Mouse (Mus musculus) embryonic fibroblast, embryonic 13.5 days (primary cell): Measurements from ENCODE around the gene Klf9. TPM values are rescaled to one million over a fixed set of nuclear protein-coding genes. Genes with fewer than 3 reads are reported as not detected.

Source experiments
- H3K27ac ChIP-seq: 2 replicates; pipeline ENCODE4 v1.5.1; 2012; ENCODE audit warnings: low read length, control low read depth, inconsistent platforms; ENCODE audit not compliant: insufficient read depth
- H3K4me1 ChIP-seq: 2 replicates; pipeline ENCODE4 v1.6.1; 2011; ENCODE audit warnings: low read length; ENCODE audit not compliant: control insufficient read depth, insufficient read depth
- H3K4me3 ChIP-seq: 2 replicates; pipeline ENCODE4 v1.5.1; 2011; ENCODE audit warnings: mild to moderate bottlenecking, control low read depth, low read length; ENCODE audit not compliant: insufficient read depth
- CTCF ChIP-seq: IDR thresholded peaks from 2 replicates; pipeline ENCODE4 v1.5.1; 2011; ENCODE audit warnings: mild to moderate bottlenecking, control low read depth, low read length, moderate library complexity, borderline replicate concordance; ENCODE audit not compliant: insufficient read depth
- POLR2A ChIP-seq: IDR thresholded peaks from 2 replicates; pipeline ENCODE4 v1.6.1; 2011; ENCODE audit warnings: low read depth, mild to moderate bottlenecking, control low read depth, low read length, moderate library complexity
- polyA plus RNA-seq: library from polyadenylated mRNA; stranded (reverse); fragments of >200 nt; gene quantifications from 2 replicates; pipeline ENCODE4 v1.2.4, GENCODE M21; 2011; ENCODE audit warnings: low read depth; ENCODE audit not compliant: missing spikeins, insufficient read length

Klf9 gene
- polyA plus RNA-seq, 1 experiment, result 45.2 TPM

DNA sequence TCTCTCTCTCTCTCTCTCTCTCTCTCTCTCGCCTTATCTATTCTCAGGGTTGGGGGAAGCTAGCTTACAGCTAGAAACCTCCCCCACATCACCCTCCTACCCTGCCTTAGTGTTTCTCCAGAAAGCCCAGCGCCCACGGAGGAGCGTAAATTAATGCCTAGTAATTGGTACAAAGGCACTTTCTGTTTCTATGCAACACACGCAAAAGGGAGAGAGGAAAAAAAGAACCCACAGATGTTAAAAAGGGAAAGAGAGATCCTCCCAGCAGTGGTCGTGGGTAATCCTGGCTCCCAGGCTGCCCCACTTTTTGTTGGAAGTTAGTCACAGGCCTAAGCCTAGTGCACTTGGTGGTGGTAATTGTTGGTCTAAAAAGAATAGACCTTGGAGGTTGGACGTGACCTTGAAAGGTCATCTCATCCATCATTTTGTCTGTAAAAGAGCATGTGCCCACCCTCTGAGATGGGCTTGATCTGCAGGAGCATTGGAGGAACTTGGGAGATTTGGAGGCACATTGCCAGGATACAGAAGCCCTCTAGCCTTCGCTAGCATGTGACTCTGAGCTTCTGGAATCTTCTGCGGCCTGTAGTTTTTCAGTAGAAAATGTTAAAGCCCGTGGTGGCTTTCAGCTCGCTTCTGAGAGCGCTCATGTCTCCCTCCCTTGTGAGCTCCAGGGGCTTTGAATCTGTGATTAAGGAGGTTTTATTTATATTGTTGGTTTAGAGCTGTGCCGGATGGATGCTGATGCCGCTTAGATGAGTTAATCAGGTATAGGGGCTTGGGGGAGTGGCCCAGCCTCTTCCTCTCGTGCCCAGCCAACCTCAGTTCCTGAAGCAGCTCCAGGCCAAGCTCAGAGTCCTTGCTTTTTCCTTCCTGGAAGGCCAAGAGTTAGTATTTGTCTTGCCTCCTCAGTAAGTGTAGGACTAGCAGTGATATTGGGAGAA is 6.3 kb downstream of the Klf9 start:
- H3K4me1 ChIP-seq, result peaks cover 14% of the 10 kb centered on the region
- H3K4me3 ChIP-seq, result no peak overlapping the region
- TF ChIP-seq CTCF (no peak), POLR2A (no peak)
- H3K27ac ChIP-seq, result no peak overlapping the region

DNA sequence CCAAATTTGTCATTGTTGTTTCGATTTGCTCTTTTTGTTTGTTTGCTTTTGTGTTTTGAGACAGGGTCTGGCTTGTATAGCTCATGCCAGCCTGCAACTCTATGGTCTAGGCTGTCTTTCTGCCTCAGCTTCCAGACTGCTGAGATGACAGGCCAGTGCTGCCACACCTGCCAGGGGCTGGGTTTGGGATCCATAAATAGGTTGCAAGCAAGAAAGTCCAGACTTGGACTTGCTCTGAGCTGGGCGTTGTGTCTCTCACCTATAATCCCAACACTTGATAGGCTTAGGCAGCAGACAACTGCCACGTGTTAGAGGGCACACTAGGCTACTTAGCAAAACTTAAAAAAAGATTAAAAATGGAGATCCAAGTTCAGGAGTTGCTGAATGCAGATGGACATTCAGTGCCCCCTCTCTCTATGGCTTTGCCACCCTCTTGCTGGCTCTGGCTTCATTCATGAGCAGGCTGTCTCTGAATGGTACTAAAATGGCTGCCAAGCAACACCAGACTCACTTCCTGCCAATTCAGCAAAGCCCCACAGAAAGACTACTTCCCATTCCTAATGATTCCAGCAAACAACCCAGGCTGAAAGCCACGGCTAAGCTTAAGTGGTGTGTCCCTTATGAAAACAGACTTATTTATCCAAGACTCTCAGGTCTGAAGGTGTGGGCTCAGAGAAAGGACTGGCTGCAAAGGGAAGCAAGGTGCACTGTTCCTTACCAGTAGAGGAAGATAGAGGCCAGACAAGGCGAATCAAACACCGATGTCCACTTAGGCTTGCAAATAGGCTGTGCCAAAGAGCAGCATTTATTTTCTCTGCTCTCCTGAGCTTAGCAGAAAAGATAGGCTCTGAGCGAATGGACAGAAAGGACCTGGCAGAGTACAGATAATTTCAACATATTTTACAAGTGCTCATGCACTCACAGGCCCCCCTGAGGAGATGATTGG is 8.7 kb downstream of the Klf9 start:
- TF ChIP-seq POLR2A (no peak), CTCF (no peak)
- no peak overlapping the region for H3K4me3 ChIP-seq

DNA sequence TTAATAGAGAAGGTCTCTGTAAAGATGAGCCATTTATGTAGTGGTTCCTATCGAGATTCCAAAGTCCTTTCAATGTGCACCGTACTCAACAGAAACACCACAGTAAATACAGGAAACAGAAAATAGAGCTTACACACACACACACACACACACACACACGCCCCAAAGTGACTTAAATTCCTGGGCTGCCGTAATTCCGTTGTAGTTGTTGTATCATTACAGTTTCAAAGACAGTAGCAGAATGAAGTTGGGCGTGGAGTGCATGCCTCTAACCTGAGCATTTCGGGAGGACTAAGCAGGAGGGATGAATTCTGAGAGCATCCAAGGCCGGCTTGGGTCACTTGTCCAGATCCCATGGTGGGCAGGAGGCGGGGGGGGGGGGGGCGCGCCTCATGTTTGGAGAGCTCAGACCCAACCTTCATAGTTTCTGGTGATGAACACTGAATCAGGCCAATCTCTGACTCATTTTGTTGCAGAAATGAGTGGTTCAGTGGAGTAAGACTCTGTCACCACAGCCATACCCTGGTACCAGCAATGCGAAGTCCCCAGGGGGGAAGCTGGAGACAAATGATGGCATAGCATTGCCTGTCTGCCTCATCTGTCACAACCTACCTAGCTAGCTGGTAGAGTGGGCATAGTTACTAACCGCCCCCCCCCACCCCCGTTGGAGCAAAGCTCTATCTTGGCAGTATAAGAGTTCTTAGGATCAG is 9.7 kb downstream of the Klf9 start:
- H3K4me3 ChIP-seq, result no peak overlapping the region
- TF ChIP-seq CTCF (no peak), POLR2A (no peak)
- H3K27ac ChIP-seq, result no peak overlapping the region; the same call in 1 of the 2 replicates
- peaks cover 7% of the 10 kb centered on the region for H3K4me1 ChIP-seq

More for the DNA sequence above, 8.7 kb downstream of the Klf9 start:
- H3K27ac ChIP-seq, result no peak overlapping the region; the same call in 1 of the 2 replicates
- peaks cover 7% of the 10 kb centered on the region for H3K4me1 ChIP-seq

DNA sequence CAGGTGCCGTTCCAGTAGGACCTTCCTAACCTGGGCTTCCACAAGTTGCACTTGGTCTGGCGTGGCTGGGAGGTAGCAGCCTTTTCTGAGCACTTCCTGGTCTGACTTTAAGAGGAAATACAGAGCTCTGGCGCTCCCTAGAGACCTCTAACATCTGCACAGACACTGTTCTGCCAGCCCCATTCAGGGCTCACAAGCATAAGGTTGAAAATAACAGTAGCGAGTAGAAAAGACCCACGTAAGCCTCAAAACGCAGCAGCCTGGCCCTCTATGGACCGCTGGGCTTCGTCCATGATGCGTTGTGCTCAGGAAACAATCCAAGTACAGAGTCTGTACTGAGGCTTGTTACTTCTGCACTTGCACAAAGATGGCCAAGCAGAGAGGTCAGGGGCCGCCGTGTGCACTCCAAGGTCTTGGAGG is 10.6 kb downstream of the Klf9 start:
- Histone ChIP-seq H3K27ac (no peak overlapping the region), H3K4me1 (peaks cover 7% of the 10 kb centered on the region), H3K4me3 (no peak overlapping the region)
- TF ChIP-seq CTCF (no peak), POLR2A (no peak)

DNA sequence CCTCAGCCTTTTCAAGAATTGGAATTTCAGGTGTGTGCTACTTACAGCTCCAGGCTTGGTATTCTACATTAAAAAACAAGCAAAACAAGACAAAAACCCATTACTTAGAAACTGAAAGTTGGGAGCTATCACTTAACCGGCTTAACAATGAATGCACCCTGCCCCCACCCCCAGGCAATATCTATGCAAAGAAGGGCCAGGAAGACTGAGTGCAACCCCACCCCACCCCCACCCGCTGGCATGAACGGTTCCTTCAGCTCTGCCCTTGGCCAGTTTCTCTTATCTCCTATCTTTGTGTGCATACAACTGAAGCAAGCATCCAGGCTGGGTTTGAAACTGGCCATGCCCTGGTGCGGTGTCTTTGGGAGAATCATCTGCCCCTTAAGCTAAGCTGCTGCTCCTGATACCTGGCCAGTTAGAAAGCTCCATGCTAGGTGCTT is 11.2 kb downstream of the Klf9 start:
- TF ChIP-seq POLR2A (no peak), CTCF (no peak)
- peaks cover 7% of the 10 kb centered on the region for H3K4me1 ChIP-seq
- no peak overlapping the region for H3K4me3 ChIP-seq
- no peak overlapping the region for H3K27ac ChIP-seq

DNA sequence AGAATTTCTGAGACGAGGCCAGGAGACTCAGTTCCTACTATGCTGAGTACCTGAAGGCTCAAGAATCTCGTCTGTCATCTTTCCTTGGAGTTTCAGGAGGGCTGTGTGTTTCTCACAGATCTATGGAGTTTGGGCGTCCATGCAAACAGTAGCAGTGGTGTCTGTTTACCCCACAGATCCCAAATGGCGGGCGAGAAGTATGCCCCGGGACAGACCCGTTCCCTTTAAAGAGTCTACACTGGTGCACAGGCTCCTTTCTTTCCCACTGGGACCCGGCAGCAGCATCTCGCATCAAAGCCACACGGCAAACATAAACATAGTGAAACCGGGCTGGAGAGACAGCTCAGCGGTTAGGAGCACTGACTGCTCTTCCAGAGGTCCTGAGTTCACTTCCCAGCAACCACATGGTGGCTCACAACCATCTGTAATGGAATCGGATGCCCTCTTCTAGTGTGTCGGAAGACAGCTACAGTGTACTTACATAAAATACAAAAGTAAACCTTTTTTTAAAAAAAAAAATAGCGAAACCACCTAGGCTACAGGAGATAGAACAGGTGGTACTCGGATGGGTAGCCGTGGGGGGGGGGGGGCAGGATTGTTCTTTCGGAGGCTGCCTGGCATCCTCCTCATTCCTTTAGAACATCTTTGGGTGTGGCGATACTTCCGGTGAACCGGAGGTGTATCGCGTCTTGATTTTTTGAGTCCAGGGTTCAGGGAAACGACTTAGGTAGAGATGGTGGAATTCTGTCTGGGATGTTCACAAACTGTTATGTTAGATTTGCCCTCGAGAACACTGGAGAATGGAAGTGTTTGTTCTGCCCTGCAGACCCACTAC is 12.0 kb downstream of the Klf9 start:
- no peak for TF ChIP-seq POLR2A
- TF ChIP-seq CTCF, result no peak
- Histone ChIP-seq H3K27ac (no peak overlapping the region), H3K4me3 (no peak overlapping the region), H3K4me1 (peaks cover 7% of the 10 kb centered on the region)

DNA sequence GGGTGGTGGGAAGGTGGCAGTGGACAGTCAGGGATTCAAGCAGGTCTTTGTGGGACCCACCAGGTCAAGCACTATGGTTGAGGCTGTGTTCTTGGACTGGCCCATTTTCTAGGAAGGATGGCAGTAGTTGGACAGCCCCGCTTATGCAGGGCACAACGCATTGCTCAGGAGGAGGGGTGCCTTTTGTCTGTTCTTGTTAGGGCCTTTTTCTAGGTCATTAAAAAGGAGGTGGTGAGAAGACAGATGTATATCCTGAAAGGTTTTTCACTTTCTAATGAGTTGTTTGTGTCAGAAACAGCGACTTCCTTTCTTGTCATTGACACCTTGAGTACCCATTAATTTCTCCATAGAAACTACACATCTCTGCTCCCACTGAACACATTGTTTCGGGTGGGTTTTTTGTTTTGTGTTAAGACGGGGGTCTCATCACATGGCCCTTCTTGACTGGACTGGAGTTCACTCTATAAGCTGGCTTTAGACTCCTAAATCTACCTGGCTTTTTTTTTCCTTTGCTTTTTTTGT is 12.6 kb downstream of the Klf9 start:
- TF ChIP-seq POLR2A, result no peak
- no peak for TF ChIP-seq CTCF
- H3K4me1 ChIP-seq, result peaks cover 7% of the 10 kb centered on the region

DNA sequence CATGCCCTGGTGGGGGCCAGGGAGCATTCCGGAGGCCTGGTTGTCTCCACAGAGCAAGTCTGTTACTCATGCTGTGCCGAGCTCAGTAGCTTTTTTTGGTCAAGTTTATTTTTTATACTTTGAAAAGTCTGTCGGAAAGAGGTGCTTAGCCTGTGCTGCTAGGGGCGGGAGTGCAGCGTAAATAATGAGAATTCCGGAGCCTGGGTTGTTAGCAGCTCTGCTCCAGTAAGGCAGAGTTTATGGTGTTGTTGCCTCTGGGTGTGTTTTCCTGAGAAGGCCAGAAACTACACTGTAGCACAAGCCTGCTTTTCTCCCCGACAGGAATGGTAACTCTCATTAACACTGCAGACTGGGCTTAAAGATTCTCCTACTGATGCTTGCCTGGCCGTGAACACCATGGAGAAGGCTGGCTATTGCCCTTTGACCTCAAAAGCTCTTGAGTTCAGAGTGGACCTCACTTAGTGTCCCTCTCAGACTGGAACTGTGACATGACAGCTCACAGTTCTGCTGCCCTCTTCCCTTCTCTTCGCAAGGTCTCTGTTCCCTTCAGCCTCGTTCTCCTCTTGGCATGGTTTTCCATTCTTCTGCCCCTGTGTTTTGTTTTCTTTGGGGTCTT is 18.9 kb downstream of the Klf9 start:
- Histone ChIP-seq H3K4me3 (no peak overlapping the region), H3K4me1 (peaks cover 11% of the 10 kb centered on the region; the same call in 1 of the 2 replicates), H3K27ac (peak overlapping the region; percentile 61; the same call in 1 of the 2 replicates)
- TF ChIP-seq POLR2A, result no peak
- no peak for TF ChIP-seq CTCF

More for the DNA sequence above, 12.6 kb downstream of the Klf9 start:
- no peak overlapping the region for H3K27ac ChIP-seq
- H3K4me3 ChIP-seq, result no peak overlapping the region
